Mouse (Mus musculus) layer of hippocampus, postnatal 10 days (tissue): ENCODE results near the gene Ncaph. TPM values are rescaled to one million over a fixed set of nuclear protein-coding genes. Genes with fewer than 3 reads are reported as not detected.
"Not testable (repeated sequence)": the region's sequence is repeated elsewhere in the genome, so short reads cannot be mapped to it uniquely, and the experiment has no call there.

Experiments used
- DNase-seq, 2 experiments: peaks; one replicate each; pipeline ENCODE4 v3.0.0; 2021; ENCODE audit warnings: low spot score in 2 of 2
- total RNA-seq, 2 experiments: library from RNA; stranded (reverse); gene quantifications; 2 replicates each; pipeline ENCODE4 v1.2.3; 2021

Gene Ncaph
- total RNA-seq, 2 experiments from 2014 or later: 7.6 to 7.9 TPM

DNA sequence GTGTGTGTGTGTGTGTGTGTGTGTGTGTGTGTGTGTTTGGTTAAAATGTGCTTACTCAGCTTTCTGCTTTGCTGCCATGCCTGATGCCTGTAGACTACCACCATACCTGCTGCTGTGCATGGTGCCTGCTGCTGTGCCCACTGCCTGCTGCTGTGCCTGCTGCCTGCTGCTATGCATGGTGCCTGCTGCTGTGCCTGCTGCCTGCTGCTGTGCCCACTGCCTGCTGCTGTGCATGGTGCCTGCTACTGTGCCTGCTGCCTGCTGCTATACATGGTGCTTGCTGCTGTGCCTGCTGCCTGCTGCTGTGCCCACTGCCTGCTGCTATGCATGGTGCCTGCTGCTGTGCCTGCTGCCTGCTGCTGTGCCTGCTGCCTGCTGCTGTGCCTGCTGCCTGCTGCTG, 43.6 kb downstream of the Ncaph start:
- not testable (repeated sequence) for DNase-seq

DNA sequence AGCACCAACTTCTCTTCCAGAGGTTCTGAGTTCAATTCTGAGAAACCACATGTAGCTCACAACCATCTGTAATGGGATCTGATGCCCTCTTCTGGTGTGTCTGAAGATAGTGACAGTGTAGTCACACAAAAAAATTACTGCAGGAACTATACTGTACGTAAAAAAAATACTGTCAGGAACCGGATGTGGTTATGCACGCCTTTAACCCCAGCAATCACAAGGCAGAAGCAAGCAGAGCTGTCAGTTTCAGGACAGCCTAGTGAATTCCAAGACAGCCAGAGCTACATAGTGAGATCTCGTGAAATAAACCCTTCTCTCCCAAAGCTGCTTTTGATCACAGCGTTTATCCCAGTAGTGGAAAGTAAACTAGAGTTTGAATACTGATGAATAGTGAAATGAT, 47.5 kb downstream of the Ncaph start:
- DNase-seq: no peak

GRCm38 (mm10) chr2:127080591-127081218, 53.0 kb downstream of the Ncaph start:
- no peak for DNase-seq

DNA sequence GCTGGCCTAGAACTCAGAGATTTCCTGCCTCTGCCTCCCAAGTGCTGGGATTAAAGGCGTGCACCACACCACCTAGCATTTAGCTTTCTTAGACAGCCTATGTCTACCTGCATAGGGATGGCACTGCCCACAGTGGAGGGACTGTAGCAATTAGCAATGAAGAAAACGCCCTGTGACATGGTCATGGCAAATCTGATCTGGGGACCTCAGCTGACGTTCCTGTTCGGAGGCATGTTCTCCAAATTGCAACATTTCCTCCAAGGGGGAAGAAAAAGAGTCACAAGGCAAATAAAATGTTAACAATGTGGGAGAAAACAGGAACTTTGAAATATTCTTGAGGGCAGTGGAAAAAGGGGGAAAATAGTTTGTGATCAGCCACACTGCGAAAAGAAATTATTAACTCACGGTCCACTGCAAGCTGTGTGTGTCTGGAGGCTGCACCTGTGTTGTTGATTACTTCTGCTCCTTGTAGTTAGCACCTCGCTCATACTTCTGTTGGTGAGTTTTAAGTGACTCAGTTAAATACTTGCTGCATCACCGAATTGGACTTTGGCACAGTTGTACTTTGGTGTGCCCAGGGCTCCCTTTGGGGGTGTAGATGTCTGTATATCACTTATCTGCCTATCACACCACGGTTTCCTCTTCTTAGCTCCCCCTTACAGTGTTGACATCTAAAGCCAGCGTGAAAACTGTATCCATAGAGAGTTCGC, 53.7 kb downstream of the Ncaph start:
- no peak for DNase-seq

DNA sequence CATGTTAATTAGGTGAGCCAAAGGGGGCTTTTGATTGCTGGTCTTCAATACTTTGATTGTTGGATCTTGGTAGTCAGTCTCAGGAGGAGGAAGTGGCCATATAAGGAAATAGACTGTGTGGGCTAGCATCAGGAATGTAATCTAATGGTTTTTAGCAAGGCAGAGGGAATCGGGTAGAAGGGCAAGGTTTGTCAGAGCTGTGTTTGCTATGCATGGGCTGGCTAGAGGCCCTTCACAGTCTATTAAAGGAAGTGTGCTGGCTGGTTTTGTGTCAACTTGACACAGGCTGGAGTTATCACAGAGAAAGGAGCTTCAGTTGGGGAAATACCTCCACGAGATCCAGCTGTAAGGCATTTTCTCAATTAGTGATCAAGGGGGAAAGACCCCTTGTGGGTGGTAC, 54.7 kb downstream of the Ncaph start:
- DNase-seq: not testable (repeated sequence)

- no peak for DNase-seq
Observed at GRCm38 (mm10) chr2:127077611-127078010, 56.1 kb downstream of the Ncaph start.

- no peak for DNase-seq
Observed at GRCm38 (mm10) chr2:127074116-127074515, 59.6 kb downstream of the Ncaph start.

DNA sequence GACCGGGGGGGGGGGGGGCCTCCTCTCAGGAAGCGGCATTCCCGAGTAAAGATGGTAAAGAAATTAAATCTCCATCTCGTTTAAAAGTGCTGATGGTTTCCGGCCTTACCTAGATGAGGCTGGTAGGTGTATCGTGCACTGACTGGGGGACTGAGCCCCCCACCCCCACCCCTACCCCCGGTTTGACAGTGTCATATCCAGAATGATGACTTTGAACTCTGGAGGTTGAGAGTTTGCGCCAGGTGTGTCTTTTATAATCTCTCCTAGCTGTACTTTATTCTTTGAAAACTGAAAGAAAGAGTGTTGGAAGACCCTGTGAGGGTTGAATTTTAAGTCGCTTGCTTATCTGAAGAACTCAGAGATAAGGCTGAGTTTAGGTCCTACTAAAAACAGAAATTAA, 62.9 kb downstream of the Ncaph start:
- no peak for DNase-seq

- DNase-seq: peak; percentile 76 to 84
Observed at GRCm38 (mm10) chr2:127070435-127070841, 63.3 kb downstream of the Ncaph start, which contains the start of gene Blvra. Gene Blvra (plus strand): TSS chr2:127070665.

DNA sequence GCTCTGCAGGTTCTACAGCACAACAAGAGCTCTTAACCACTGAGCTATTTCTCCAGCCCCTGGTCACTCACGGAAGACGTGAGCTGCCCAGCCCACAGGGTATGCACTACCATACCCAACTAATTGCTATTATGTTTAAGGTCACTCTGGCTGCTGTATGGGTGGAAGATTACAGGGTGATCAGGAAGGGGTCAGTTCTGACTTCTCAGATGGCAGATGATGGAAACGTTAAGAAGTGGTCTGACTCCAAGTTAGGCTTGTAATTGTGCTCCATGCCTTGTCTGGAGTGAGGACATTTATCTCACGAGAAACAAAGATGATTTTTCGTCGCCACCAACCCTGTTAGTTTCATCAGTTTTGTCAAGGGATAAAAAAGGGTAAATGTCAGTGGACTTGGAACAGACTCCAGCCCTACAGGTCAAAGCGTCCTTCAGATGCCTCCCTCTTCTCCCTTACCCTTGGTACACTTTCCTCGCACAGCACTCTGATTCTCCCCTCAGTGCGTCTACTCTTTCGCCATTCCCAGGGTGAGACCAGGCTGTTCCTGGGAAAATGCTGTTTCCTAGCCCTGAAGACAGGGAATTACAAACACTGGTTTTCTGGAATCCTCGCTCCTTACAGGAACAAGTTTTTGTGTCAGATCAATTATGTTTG, 63.8 kb downstream of the Ncaph start:
- DNase-seq: no peak

DNA sequence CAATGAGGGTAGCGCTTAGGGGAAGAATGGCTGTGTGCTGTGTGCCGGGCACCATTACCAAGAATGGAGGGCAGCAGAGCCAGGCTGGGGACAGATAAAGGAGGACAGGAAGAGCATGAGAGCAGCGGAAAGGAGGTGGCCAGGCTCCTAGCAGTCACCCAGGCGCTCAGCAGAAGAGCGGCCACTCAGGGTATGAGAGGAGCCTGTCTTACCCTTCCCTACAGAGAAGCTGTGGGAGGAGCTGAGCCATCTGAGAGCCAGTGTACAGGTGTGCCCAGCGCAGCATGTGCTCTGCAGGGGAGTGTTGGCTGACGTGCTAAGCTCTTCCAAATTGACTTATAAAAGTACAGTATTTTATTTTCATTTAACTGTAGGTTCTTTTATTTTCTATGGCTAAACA, 64.9 kb downstream of the Ncaph start:
- no peak for DNase-seq

- no peak for DNase-seq
Observed at GRCm38 (mm10) chr2:127061471-127061870, 72.3 kb downstream of the Ncaph start.

Other genes starting within 250 kb of the Ncaph start
- 10 to 100 TPM; 29.3 to 29.5 TPM for gene Sppl2a, start 200.7 kb downstream of the Ncaph start, total RNA-seq
- gene Ap4e1, start 125.2 kb downstream of the Ncaph start, total RNA-seq: 10 to 100 TPM; 16.7 to 16.8 TPM
- 10 to 100 TPM; 16.3 to 17.5 TPM for gene Blvra, start 63.3 kb downstream of the Ncaph start, total RNA-seq
- gene Itpripl1, start 9.5 kb upstream of the Ncaph start, total RNA-seq: 1 to 10 TPM; 4.1 to 4.5 TPM
- gene 1810024B03Rik, start 74.3 kb upstream of the Ncaph start, total RNA-seq: under 1 TPM; 0.31 to 0.53 TPM
- gene Snrnp200, start 74.4 kb upstream of the Ncaph start, total RNA-seq: 10 to 100 TPM; 76.9 to 81.5 TPM
- gene Ciao1, start 113.9 kb upstream of the Ncaph start, total RNA-seq: 10 to 100 TPM; 63.6 to 64.1 TPM
- 100 to 1,000 TPM; 119 to 121 TPM for gene Tmem127, start 114.0 kb upstream of the Ncaph start, total RNA-seq
- gene Stard7, start 136.3 kb upstream of the Ncaph start, total RNA-seq: 100 to 1,000 TPM; 169 to 186 TPM
- gene Dusp2, start 202.2 kb upstream of the Ncaph start, total RNA-seq: 1 to 10 TPM; 3.1 to 3.7 TPM
- not detected for gene Astl, start 204.7 kb upstream of the Ncaph start, total RNA-seq
- under 1 TPM; 0.23 to 0.29 TPM for gene Adra2b, start 229.3 kb upstream of the Ncaph start, total RNA-seq